Mouse (Mus musculus) midbrain, embryonic 13.5 days (tissue): Measurements from ENCODE around the gene Gm47283. TPM values are rescaled to one million over a fixed set of nuclear protein-coding genes. Genes with fewer than 3 reads are reported as not detected.
"Not testable (repeated sequence)": the region's sequence is repeated elsewhere in the genome, so short reads cannot be mapped to it uniquely, and the experiment has no call there.

Experiments
- ATAC-seq: fragments of 200-750 bp; cut with Nextera tagmentation; 2 replicates; pipeline ENCODE4 v1.8.0; 2017; ENCODE audit warnings: mild to moderate bottlenecking, moderate TSS enrichment, moderate library complexity
- H3K27ac ChIP-seq: fragments of 300-500 bp; sonication (generic); 2 replicates; pipeline ENCODE4 v1.5.1; 2015; ENCODE audit warnings: inconsistent platforms, mild to moderate bottlenecking, moderate library complexity
- H3K27me3 ChIP-seq: fragments of 300-500 bp; sonication (generic); 2 replicates; pipeline ENCODE4 v1.6.1; 2015; ENCODE audit warnings: mild to moderate bottlenecking, inconsistent platforms
- H3K36me3 ChIP-seq: fragments of 300-500 bp; sonication (generic); 2 replicates; pipeline ENCODE4 v1.6.1; 2015; ENCODE audit warnings: mild to moderate bottlenecking, inconsistent platforms
- H3K4me1 ChIP-seq: fragments of 300-500 bp; sonication (generic); replicated peaks from 2 replicates; pipeline ENCODE4 v1.6.1; 2015; ENCODE audit warnings: inconsistent platforms
- H3K4me2 ChIP-seq: fragments of 300-500 bp; sonication (generic); replicated peaks from 2 replicates; pipeline ENCODE4 v1.6.1; 2015; ENCODE audit warnings: moderate library complexity, mild to moderate bottlenecking, inconsistent platforms
- H3K4me3 ChIP-seq: fragments of 300-500 bp; sonication (generic); replicated peaks from 2 replicates; pipeline ENCODE4 v1.5.1; 2015; ENCODE audit warnings: mild to moderate bottlenecking, inconsistent platforms
- H3K9ac ChIP-seq: fragments of 300-500 bp; sonication (generic); replicated peaks from 2 replicates; pipeline ENCODE4 v1.6.1; 2015; ENCODE audit warnings: mild to moderate bottlenecking, inconsistent platforms
- H3K9me3 ChIP-seq: fragments of 300-500 bp; sonication (generic); 2 replicates; pipeline ENCODE4 v1.6.1; 2016; ENCODE audit warnings: mild to moderate bottlenecking, inconsistent platforms
- WGBS: fragments of 180-500 bp; shearing (Covaris S2); methylation state at CpG from one replicate; pipeline ENCODE4 v1.1.7; 2015; 5-methylcytosine and 5-hydroxymethylcytosine counted together
- polyA plus RNA-seq: library from polyadenylated mRNA; unstranded; fragments of >200 nt; fragmentation: Nextera tagmentation; extraction: Ambion mirVana; gene quantifications from 2 replicates; pipeline ENCODE4 v1.2.1, GENCODE M21; 2015

Gene Gm47283
- polyA plus RNA-seq, 1 experiment from 2014 or later = not detected

GRCm38 (mm10) chrY:90742261-90743052 lies 42.1 kb upstream of the Gm47283 start:
- H3K36me3 ChIP-seq = peaks cover 48% of the 10 kb centered on the region
- H3K9ac ChIP-seq, H3K4me2 ChIP-seq, H3K27me3 ChIP-seq, H3K4me3 ChIP-seq, H3K4me1 ChIP-seq: not testable (repeated sequence)
- peaks cover 52% of the 10 kb centered on the region for H3K9me3 ChIP-seq
- peak overlapping the region; percentile 21; the same call in 1 of the 2 replicates for H3K27ac ChIP-seq
- peak; percentile 12; the same call in 1 of the 2 replicates for ATAC-seq
- WGBS = 88% methylated on average over 49 of the region's 49 CpGs

- H3K4me2 ChIP-seq, H3K4me3 ChIP-seq, H3K9ac ChIP-seq, ATAC-seq, H3K4me1 ChIP-seq, H3K27me3 ChIP-seq: not testable (repeated sequence)
- H3K27ac ChIP-seq = 0 out of 2 replicates have a peak overlapping the region, but pooled peaks have one; percentile 21
- peaks cover 52% of the 10 kb centered on the region for H3K9me3 ChIP-seq
- peaks cover 48% of the 10 kb centered on the region for H3K36me3 ChIP-seq
- WGBS = 80% methylated on average over 36 of the region's 46 CpGs
These were observed 41.3 kb upstream of the Gm47283 start for GRCm38 (mm10) chrY:90743053-90743810.

GRCm38 (mm10) chrY:90743811-90744220 lies 40.7 kb upstream of the Gm47283 start:
- Histone ChIP-seq H3K36me3 (peaks cover 45% of the 10 kb centered on the region), H3K9ac (no peak overlapping the region), H3K4me1 (no peaks in the 10 kb centered on the region), H3K27ac (peak overlapping the region; percentile 20), H3K27me3 (no peaks in the 10 kb centered on the region), H3K4me2 (no peak overlapping the region), H3K4me3 (no peak overlapping the region), H3K9me3 (peaks cover 49% of the 10 kb centered on the region)
- no peak for ATAC-seq
- 47% methylated on average over 3 of the region's 21 CpGs for WGBS

GRCm38 (mm10) chrY:90744381-90744981 lies 40.1 kb upstream of the Gm47283 start:
- not testable (repeated sequence) for H3K9ac ChIP-seq, H3K4me1 ChIP-seq, H3K27me3 ChIP-seq
- ATAC-seq = peak; percentile 94
- 71% methylated on average over 51 of the region's 51 CpGs for WGBS
- peak overlapping the region; percentile 20 for H3K27ac ChIP-seq
- H3K4me3 ChIP-seq = peak overlapping the region; percentile 10
- H3K36me3 ChIP-seq = peaks cover 38% of the 10 kb centered on the region
- H3K9me3 ChIP-seq = peaks cover 42% of the 10 kb centered on the region
- peak overlapping the region; percentile 9 for H3K4me2 ChIP-seq

DNA sequence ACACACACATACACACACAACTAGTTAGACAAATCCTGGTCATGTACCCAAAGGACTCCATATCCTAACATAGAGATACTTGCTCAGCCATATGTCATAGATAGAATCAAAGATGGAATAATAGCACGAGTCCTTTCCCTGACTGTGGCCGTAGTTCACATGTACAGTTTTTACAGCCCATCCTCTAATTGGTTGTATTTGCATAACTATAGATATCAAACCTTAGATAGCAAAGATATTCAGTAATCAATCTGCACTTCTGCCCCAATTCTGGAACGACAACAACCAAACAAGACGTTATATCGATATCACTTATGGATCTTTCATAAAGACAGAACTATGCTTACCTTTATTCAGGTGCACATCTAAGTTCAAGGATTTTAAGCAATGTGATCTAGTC lies 39.3 kb upstream of the Gm47283 start:
- H3K9me3 ChIP-seq = peaks cover 34% of the 10 kb centered on the region
- not testable (repeated sequence) for H3K9ac ChIP-seq, H3K4me3 ChIP-seq, H3K27me3 ChIP-seq, H3K4me1 ChIP-seq, ATAC-seq, H3K27ac ChIP-seq, H3K4me2 ChIP-seq
- WGBS = 95% methylated on average over 5 of the region's 5 CpGs
- peaks cover 31% of the 10 kb centered on the region for H3K36me3 ChIP-seq

- not testable (repeated sequence) for H3K4me2 ChIP-seq, H3K4me1 ChIP-seq, H3K36me3 ChIP-seq, H3K9ac ChIP-seq, H3K9me3 ChIP-seq, H3K27ac ChIP-seq, ATAC-seq, H3K4me3 ChIP-seq, H3K27me3 ChIP-seq
- WGBS = no CpG with 5 or more reads among the region's 8 CpGs
These were observed 29.8 kb upstream of the Gm47283 start, which contains the start of gene Gm21860 for GRCm38 (mm10) chrY:90754721-90755120. Gene Gm21860, minus strand, starts transcription at chrY:90754821.

DNA sequence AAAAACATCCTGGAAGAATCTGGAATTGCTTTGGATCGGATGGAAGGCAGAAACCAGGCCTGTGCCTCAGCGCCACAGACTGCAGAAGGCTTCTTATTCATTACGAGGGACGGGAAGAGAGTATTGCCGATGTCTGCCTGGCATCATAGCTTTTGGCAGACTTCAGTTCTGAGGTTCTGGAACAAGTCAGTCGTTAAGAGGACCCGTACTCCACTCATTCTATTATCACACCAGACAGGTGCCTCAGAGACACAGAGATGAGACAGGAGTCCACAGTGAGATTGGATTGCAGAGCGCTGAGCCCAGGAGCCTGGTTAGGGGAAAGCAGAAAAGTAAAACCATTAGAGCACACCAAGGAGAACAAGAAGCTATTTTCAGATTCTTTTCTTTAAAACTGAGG lies 54.5 kb downstream of the Gm47283 start, which contains the start of gene Gm21748:
Gene Gm21748, minus strand, starts transcription at position 101 of the 400 bp plus-strand sequence.
- not testable (repeated sequence) for H3K36me3 ChIP-seq, H3K4me2 ChIP-seq, H3K4me1 ChIP-seq, H3K27ac ChIP-seq, H3K4me3 ChIP-seq, H3K27me3 ChIP-seq, H3K9ac ChIP-seq, H3K9me3 ChIP-seq, ATAC-seq
- WGBS = no CpG with 5 or more reads among the region's 8 CpGs

Other genes starting within 250 kb of the Gm47283 start
- gene Gm21860, start 29.9 kb upstream of the Gm47283 start, polyA plus RNA-seq = not detected in 2 replicates
- not detected in 2 replicates for gene Gm21748, start 54.4 kb downstream of the Gm47283 start, polyA plus RNA-seq